Mouse (Mus musculus): Measurements from ENCODE around the gene Scarf1. TPM values are rescaled to one million over a fixed set of nuclear protein-coding genes. Genes with fewer than 3 reads are reported as not detected.

Scarf1 gene
- polyA plus RNA-seq, 2 experiments: 1.1 to 2.4 TPM

DNA sequence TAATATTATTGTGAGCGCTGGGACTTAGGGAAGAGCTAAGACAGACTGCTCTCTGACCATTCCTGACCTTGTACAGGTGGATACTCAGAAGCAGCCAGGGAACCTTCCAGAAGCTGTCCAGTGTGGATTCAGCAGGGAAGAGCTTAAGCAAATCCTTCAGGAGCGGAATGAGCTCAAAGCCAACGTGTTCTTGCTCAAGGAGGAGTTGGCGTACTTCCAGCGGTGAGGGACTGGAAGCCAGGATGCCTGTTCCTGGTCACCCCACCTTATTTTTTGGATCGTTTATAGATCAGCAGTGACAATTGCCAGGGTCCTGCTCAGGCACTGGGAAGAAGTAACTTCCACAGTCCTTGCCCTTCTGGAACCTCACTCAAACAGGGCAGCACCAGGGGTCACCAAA is 2.1 kb upstream of the Scarf1 start:
- Histone ChIP-seq H3K27me3 (ENCODE audit: control insufficient read depth, insufficient read depth, low read length) (no peaks in the 10 kb centered on the region), H3K4me1 (replicated peaks; ENCODE audit: control insufficient read depth in 2 of 2, insufficient read depth in 2 of 2, low read length in 1 of 2) (peaks cover 6 to 7% of the 10 kb centered on the region in 2 experiments; a peak in 1 of 4 replicates), H3K9me3 (ENCODE audit: control insufficient read depth, low read length) (no peaks in the 10 kb centered on the region), H3K4me3 (ENCODE audit: insufficient read depth in 1 of 2, low read depth in 2 of 2, low read length in 2 of 2) (no peak overlapping the region), H3K9ac (replicated peaks) (no peak overlapping the region), H3K4me2 (ENCODE audit: low read depth) (no peak overlapping the region), H3K36me3 (replicated peaks; ENCODE audit: control insufficient read depth, insufficient read depth, low read depth) (peaks cover 32% of the 10 kb centered on the region), H3K27ac (no peak overlapping the region)
- 89% methylated on average over 6 of the region's 6 CpGs for WGBS (ENCODE audit: insufficient replicate concordance)
- ATAC-seq (ENCODE audit: insufficient read depth): no peak
- DNase-seq (ENCODE audit: low read depth in 3 of 3, low spot score in 3 of 3): no peak
- no peak for TF ChIP-seq EP300 (IDR thresholded peaks at IDR 0.05; ENCODE audit: low read depth)
- TF ChIP-seq CTCF (IDR thresholded peaks at IDR 0.05; ENCODE audit: low read depth): no peak

DNA sequence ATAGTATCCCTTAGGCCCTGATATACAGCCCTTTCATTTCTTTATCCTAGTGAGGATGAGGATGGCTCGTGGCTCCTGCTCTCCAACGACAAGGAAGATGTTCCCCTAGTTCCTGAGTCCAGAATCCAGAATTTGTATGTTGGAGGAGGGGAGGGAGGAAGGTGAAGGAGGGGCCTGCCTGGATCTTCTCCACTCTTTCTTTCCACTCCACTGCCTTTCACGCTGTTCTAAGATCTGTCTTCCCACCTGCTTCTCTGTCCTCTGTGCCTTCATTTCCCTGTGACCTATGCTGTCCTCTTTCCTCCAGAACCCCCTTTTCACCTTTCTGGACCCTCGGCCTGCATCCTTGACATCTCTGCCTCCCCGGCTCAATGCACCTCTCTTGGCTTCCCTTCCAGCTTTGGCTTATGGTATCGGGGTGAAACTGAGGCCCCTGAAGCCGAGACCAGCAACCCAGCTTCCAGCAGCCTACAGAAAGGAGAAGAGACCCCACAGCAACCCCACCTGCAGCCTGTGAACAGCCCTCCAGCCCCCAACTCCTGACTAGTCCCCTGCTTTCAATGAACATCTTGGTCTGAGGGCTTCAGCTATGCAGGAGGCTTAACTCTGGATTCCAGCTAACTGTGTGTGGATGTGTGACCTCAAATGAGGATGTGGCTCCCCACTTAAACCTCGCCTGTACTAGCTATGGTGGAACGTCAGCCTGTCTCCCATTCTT is 880 bp upstream of the Scarf1 start:
- DNase-seq (ENCODE audit: low read depth in 3 of 3, low spot score in 3 of 3): no peak
- Histone ChIP-seq H3K9ac (replicated peaks) (no peak overlapping the region), H3K4me1 (replicated peaks; ENCODE audit: control insufficient read depth in 2 of 2, insufficient read depth in 2 of 2, low read length in 1 of 2) (peaks cover 6 to 7% of the 10 kb centered on the region in 2 experiments; a peak in 1 of 4 replicates), H3K36me3 (replicated peaks; ENCODE audit: control insufficient read depth, insufficient read depth, low read depth) (peaks cover 21% of the 10 kb centered on the region), H3K9me3 (ENCODE audit: control insufficient read depth, low read length) (no peaks in the 10 kb centered on the region), H3K27ac (no peak overlapping the region), H3K4me3 (ENCODE audit: insufficient read depth in 1 of 2, low read depth in 2 of 2, low read length in 2 of 2) (no peak overlapping the region), H3K4me2 (ENCODE audit: low read depth) (no peak overlapping the region), H3K27me3 (ENCODE audit: control insufficient read depth, insufficient read depth, low read length) (no peaks in the 10 kb centered on the region)
- TF ChIP-seq CTCF (IDR thresholded peaks at IDR 0.05; ENCODE audit: low read depth) (no peak), EP300 (IDR thresholded peaks at IDR 0.05; ENCODE audit: low read depth) (no peak)
- WGBS (ENCODE audit: insufficient replicate concordance): 51% methylated on average over 9 of the region's 9 CpGs
- no peak for ATAC-seq (ENCODE audit: insufficient read depth)

DNA sequence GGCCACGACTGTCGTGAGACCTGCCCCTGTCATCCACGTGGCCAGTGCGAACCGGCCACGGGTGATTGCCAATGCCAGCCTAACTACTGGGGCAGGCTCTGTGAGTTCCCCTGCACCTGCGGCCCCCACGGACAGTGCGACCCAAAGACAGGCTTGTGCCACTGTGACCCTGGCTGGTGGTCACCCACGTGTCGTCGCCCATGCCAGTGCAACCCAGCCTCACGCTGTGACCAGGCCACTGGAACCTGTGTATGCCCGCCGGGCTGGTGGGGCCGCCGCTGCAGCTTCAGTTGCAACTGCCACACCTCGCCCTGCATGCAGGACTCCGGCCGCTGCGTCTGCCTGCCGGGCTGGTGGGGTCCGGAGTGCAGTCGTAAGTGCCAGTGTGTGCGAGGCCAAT is 1.8 kb downstream of the Scarf1 start:
- no peaks in the 10 kb centered on the region for H3K36me3 ChIP-seq (replicated peaks; ENCODE audit: control insufficient read depth, insufficient read depth, low read depth)
- WGBS (ENCODE audit: insufficient replicate concordance): 83% methylated on average over 25 of the region's 25 CpGs
- H3K4me2 ChIP-seq (ENCODE audit: low read depth): no peak overlapping the region
- ATAC-seq (ENCODE audit: insufficient read depth): no peak
- no peak overlapping the region for H3K4me3 ChIP-seq (ENCODE audit: insufficient read depth in 1 of 2, low read depth in 2 of 2, low read length in 2 of 2)
- TF ChIP-seq CTCF (IDR thresholded peaks at IDR 0.05; ENCODE audit: low read depth) (no peak), EP300 (IDR thresholded peaks at IDR 0.05; ENCODE audit: low read depth) (no peak)
- no peaks in the 10 kb centered on the region for H3K27me3 ChIP-seq (ENCODE audit: control insufficient read depth, insufficient read depth, low read length)
- DNase-seq (ENCODE audit: low read depth in 3 of 3, low spot score in 3 of 3): no peak
- no peak overlapping the region for H3K27ac ChIP-seq
- H3K9me3 ChIP-seq (ENCODE audit: control insufficient read depth, low read length): no peaks in the 10 kb centered on the region
- no peak overlapping the region for H3K9ac ChIP-seq (replicated peaks)
- 0 out of 4 replicates have a peak, but pooled peaks cover 0 to 2% of the 10 kb centered on the region in 2 experiments for H3K4me1 ChIP-seq (replicated peaks; ENCODE audit: control insufficient read depth in 2 of 2, insufficient read depth in 2 of 2, low read length in 1 of 2)

GRCm38 (mm10) chr11:75519834-75520633 is 6.7 kb downstream of the Scarf1 start:
- Histone ChIP-seq H3K36me3 (replicated peaks; ENCODE audit: control insufficient read depth, insufficient read depth, low read depth) (no peaks in the 10 kb centered on the region), H3K4me3 (ENCODE audit: insufficient read depth in 1 of 2, low read depth in 2 of 2, low read length in 2 of 2) (no peak overlapping the region), H3K9me3 (ENCODE audit: control insufficient read depth, low read length) (no peaks in the 10 kb centered on the region), H3K27ac (no peak overlapping the region), H3K9ac (replicated peaks) (no peak overlapping the region), H3K27me3 (ENCODE audit: control insufficient read depth, insufficient read depth, low read length) (no peaks in the 10 kb centered on the region), H3K4me1 (replicated peaks; ENCODE audit: control insufficient read depth in 2 of 2, insufficient read depth in 2 of 2, low read length in 1 of 2) (no peaks in the 10 kb centered on the region), H3K4me2 (ENCODE audit: low read depth) (no peak overlapping the region)
- no peak for ATAC-seq (ENCODE audit: insufficient read depth)
- TF ChIP-seq CTCF (IDR thresholded peaks at IDR 0.05; ENCODE audit: low read depth) (no peak), EP300 (IDR thresholded peaks at IDR 0.05; ENCODE audit: low read depth) (no peak)
- 72% methylated on average over 15 of the region's 15 CpGs for WGBS (ENCODE audit: insufficient replicate concordance)
- DNase-seq (ENCODE audit: low read depth in 3 of 3, low spot score in 3 of 3): no peak

- 71% methylated on average over 4 of the region's 4 CpGs for WGBS (ENCODE audit: insufficient replicate concordance)
- Histone ChIP-seq H3K27ac (no peak overlapping the region), H3K4me3 (ENCODE audit: insufficient read depth in 1 of 2, low read depth in 2 of 2, low read length in 2 of 2) (no peak overlapping the region), H3K36me3 (replicated peaks; ENCODE audit: control insufficient read depth, insufficient read depth, low read depth) (no peaks in the 10 kb centered on the region), H3K4me2 (ENCODE audit: low read depth) (no peak overlapping the region), H3K27me3 (ENCODE audit: control insufficient read depth, insufficient read depth, low read length) (no peaks in the 10 kb centered on the region), H3K9me3 (ENCODE audit: control insufficient read depth, low read length) (no peaks in the 10 kb centered on the region), H3K4me1 (replicated peaks; ENCODE audit: control insufficient read depth in 2 of 2, insufficient read depth in 2 of 2, low read length in 1 of 2) (no peaks in the 10 kb centered on the region), H3K9ac (replicated peaks) (no peak overlapping the region)
- TF ChIP-seq CTCF (IDR thresholded peaks at IDR 0.05; ENCODE audit: low read depth) (no peak), EP300 (IDR thresholded peaks at IDR 0.05; ENCODE audit: low read depth) (no peak)
- ATAC-seq (ENCODE audit: insufficient read depth) (no peak), DNase-seq (ENCODE audit: low read depth in 3 of 3, low spot score in 3 of 3) (no peak)
Measured at GRCm38 (mm10) chr11:75521609-75522008, 8.3 kb downstream of the Scarf1 start.

Measured in liver, embryonic 14.5 days (tissue).